Mouse (Mus musculus): Measurements from ENCODE around the gene Top1.

The Top1 gene

GRCm38 (mm10) chr2:160645614-160646137 is at the start of gene Top1:
Gene Top1, plus strand, starts transcription at chr2:160645888.
- DNase-seq (ENCODE audit: low spot score): peak; percentile 99

- peak; percentile 58 for DNase-seq (ENCODE audit: low spot score)
These were observed 48.0 kb upstream of the Top1 start for GRCm38 (mm10) chr2:160597582-160598281.

GRCm38 (mm10) chr2:160601805-160602204 is 43.9 kb upstream of the Top1 start:
- no peak for DNase-seq (ENCODE audit: low spot score)

GRCm38 (mm10) chr2:160603154-160603933 is 42.3 kb upstream of the Top1 start:
- DNase-seq (ENCODE audit: low spot score): no peak

- no peak for DNase-seq (ENCODE audit: low spot score)
These were observed 35.7 kb upstream of the Top1 start for GRCm38 (mm10) chr2:160610012-160610411.

- DNase-seq (ENCODE audit: low spot score): no peak
These were observed 32.3 kb upstream of the Top1 start for GRCm38 (mm10) chr2:160613186-160613919.

- no peak for DNase-seq (ENCODE audit: low spot score)
These were observed 27.9 kb upstream of the Top1 start for GRCm38 (mm10) chr2:160617741-160618140.

- no peak for DNase-seq (ENCODE audit: low spot score)
These were observed 27.0 kb upstream of the Top1 start for GRCm38 (mm10) chr2:160618619-160619220.

GRCm38 (mm10) chr2:160619300-160619699 is 26.4 kb upstream of the Top1 start:
- no peak for DNase-seq (ENCODE audit: low spot score)

- no peak for DNase-seq (ENCODE audit: low spot score)
These were observed 25.9 kb upstream of the Top1 start for GRCm38 (mm10) chr2:160619831-160620230.

GRCm38 (mm10) chr2:160620279-160620963 is 25.3 kb upstream of the Top1 start:
- DNase-seq (ENCODE audit: low spot score): no peak

- DNase-seq (ENCODE audit: low spot score): no peak
These were observed 24.7 kb upstream of the Top1 start for GRCm38 (mm10) chr2:160621001-160621448.

GRCm38 (mm10) chr2:160621661-160622211 is 24.0 kb upstream of the Top1 start:
- DNase-seq (ENCODE audit: low spot score): peak; percentile 52

- DNase-seq (ENCODE audit: low spot score): no peak
These were observed 23.0 kb upstream of the Top1 start for GRCm38 (mm10) chr2:160622646-160623045.

- DNase-seq (ENCODE audit: low spot score): no peak
These were observed 21.9 kb upstream of the Top1 start for GRCm38 (mm10) chr2:160623745-160624144.

GRCm38 (mm10) chr2:160627207-160628025 is 18.3 kb upstream of the Top1 start:
- DNase-seq (ENCODE audit: low spot score): no peak

GRCm38 (mm10) chr2:160628055-160628454 is 17.6 kb upstream of the Top1 start:
- no peak for DNase-seq (ENCODE audit: low spot score)

GRCm38 (mm10) chr2:160628666-160629527 is 16.8 kb upstream of the Top1 start:
- DNase-seq (ENCODE audit: low spot score): no peak

GRCm38 (mm10) chr2:160629528-160629830 is 16.2 kb upstream of the Top1 start:
- no peak for DNase-seq (ENCODE audit: low spot score)
